Mouse (Mus musculus): ENCODE measurements at regions not wholly inside any gene's neighbourhood (a gene's known extent, or its start where the extent isn't known, plus 50 kb on each side); places are given as distances from the start of the nearest gene placed in this dataset.

DNA sequence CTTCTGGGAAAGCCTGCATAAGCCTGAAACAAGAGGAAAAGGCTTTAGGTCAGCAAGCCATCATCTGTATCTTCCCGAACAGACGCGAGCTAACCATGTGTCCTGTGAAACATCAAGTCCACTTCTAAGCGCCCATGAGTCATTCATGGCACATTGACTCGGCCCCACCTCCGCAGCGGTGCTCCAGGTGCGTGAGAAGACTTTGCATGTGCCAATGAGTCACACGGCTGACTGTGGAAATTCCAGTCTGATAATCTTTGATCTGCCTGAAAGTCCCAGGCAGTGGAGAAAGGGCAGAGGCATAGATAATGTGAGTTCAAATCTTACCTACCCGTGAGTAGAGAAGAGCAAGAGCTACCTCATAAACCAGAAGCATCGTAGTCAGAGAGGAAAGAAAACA, 137.8 kb downstream of the Pfkfb3 start:
- WGBS, result 61% methylated on average over 11 of the region's 11 CpGs
- DNase-seq (ENCODE audit: low read depth, low spot score), result no peak

DNA sequence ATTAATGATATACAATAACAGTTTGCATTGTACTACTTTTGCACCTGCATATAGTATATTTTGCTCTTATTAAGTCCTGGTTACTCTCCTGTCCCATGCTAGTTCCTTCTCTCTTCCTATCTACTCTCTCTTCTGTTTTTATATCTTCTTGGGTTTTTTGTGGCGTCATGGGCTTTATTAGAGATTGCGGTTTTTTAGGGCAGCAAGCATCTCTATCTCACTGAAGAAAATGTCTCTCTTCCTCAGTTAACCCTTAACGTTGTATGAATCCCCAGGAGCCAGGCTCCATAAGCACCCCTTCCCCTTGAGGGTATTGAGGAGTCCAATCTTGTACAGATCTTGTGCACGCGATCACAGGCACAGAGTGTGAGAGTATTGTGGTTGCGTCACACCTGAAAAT, 141.4 kb downstream of the Pfkfb3 start:
- DNase-seq (ENCODE audit: low read depth, low spot score), result no peak
- 92% methylated on average over 6 of the region's 6 CpGs for WGBS

DNA sequence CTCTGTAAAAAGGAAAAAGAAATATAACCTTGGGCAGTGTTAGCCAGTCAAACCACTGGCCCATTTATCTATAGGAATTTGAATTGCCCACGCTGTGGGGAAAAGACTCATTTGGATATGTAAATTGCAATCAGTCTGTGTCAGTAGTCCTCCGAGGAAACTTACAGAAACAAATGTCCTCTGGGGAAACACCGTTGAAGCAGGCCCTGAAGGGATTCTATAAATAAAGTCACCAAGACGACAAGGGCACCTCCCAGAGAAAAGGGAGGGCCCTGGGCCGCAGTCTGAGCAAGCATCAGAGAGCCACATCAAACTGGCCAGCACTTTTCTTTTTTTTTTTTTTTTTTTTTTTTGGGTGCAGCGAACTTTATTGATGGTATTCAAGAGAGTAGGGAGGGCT, 145.4 kb downstream of the Pfkfb3 start:
- 73% methylated on average over 5 of the region's 6 CpGs for WGBS
- DNase-seq (ENCODE audit: low read depth, low spot score), result no peak

DNA sequence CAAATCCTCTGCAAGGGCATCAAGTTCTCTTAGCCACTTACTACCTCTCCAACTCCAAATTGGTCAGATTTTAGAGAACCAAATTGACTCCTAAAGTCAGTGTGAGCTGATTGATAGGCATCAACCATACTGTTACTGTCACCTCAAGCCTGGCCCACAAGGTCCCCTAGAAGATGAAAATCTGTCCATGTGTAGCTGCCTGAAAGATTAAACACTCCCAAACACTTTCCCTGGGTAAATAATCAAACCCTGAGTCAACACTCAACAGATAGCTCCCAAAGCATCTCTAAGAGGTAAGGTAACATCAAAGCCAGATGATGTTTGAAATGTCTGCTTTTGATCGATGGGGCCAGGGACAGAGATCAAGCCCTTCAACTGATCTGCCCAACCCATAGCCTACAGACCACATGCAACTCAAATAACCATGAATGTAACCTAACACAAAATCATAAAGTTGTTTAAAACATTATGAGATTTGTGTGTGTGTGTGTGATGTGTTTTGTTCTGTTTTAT, 147.7 kb downstream of the Pfkfb3 start:
- WGBS, result 35% methylated on average over 1 of the region's 1 CpGs
- DNase-seq (ENCODE audit: low read depth, low spot score), result no peak

DNA sequence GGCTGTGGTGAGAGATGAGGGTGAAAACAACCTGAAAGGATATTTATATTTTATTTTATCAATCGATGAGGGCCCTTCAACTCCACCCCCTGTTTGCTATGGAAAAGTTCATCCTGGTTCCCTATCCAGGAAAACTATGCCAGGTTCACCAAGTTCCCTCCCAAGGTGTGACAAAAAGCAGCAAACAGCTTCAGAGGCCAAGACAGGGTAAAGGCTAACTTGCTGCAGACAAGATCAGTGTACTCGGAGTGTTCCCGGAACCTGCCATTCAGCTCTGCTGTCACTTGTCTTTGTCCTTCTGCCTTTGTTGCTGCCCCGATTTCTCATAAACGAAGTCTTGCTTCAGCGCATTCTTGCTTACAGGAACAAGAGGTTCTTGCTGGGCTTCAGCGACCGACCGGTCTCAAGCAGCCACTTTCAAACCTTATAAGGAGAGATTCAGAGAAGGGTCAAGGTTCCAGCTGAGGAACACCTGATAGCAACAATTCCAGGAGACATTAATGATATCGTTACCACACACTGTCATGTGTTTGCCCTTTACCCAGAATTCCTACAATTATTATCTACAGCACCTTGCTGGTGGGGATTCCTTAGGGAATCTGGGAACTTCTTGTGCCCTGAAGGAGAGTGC, 151.5 kb downstream of the Pfkfb3 start:
- 54% methylated on average over 10 of the region's 10 CpGs for WGBS
- DNase-seq (ENCODE audit: low read depth, low spot score), result no peak

DNA sequence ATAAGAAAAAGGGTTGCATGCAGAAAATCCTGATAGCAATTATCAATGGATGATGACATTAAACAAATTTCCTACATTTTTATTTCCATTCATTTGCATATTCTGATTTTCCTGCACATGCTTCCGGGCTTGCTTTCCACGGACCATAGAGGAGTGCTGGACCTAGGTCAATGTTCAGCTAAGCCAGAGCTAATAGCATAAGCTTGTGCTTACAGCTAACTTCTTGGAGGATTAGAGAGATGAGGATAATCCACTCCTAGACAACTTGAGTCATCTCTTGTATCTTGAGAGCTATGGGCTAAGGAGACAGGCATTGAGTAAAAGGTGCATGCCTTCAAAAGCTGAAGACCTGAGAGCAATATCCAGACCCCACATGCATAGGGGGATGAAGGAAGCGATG, 154.5 kb downstream of the Pfkfb3 start:
- peak; percentile 28 for DNase-seq (ENCODE audit: low read depth, low spot score)
- 47% methylated on average over 3 of the region's 3 CpGs for WGBS

DNA sequence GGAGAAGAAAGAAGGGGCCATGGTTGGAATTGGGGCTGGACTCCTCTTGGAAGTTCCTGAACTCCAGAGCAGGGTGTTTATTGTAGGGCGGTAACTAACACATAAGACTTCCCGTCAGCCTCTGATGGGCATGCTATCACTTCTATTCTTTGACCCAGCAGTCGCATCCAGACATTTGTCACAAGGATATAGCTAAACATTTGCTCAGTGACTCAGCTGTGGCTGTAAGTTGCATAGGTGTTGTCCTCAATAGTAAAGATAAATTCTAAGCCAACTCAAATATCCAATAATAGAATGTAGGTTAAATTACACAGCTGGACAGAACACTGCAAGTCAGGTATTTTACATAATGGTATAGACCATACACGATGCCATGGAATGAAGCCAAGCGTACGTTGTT, 154.9 kb downstream of the Pfkfb3 start:
- 29% methylated on average over 6 of the region's 6 CpGs for WGBS
- peak; percentile 60 for DNase-seq (ENCODE audit: low read depth, low spot score)

DNA sequence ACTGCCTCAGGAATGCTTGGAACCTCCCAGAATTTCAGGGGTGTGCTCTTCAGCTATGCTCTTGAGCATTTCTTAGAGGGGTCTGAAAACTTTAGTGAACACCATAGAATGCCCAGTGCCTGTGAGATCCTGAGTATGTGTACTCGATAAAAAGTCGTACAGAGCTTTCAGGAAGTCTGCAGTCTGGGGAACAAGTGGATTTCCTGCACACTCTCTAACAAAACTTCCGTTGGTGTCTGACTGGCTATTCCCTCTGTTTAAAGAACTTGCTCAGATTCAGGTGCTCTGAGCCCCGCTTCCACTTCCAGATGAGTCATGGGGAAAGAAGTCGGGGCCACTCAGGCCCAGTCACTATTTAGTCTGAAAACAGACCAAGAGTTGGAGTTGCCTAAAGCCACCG, 155.5 kb downstream of the Pfkfb3 start:
- WGBS, result 18% methylated on average over 6 of the region's 6 CpGs
- DNase-seq (ENCODE audit: low read depth, low spot score), result no peak

DNA sequence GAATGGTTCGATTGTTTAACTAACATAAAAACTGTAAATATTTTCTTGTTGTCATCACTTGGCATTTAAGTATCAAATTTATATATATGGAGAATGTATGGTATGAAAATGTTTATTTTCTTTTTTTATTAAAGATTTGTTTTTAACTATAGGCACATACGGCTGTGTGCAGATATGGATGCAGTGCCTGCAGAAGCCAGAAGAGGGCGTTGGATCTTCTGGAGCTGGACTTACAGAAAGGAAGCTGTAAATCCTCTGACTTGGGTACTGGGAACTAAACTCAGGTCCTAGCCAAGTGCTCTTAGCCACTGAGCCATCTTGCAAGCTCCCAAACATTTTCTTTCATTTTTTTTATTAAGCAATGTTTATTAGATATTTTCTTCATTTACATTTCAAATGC, 157.0 kb downstream of the Pfkfb3 start:
- 87% methylated on average over 3 of the region's 3 CpGs for WGBS
- no peak for DNase-seq (ENCODE audit: low read depth, low spot score)

DNA sequence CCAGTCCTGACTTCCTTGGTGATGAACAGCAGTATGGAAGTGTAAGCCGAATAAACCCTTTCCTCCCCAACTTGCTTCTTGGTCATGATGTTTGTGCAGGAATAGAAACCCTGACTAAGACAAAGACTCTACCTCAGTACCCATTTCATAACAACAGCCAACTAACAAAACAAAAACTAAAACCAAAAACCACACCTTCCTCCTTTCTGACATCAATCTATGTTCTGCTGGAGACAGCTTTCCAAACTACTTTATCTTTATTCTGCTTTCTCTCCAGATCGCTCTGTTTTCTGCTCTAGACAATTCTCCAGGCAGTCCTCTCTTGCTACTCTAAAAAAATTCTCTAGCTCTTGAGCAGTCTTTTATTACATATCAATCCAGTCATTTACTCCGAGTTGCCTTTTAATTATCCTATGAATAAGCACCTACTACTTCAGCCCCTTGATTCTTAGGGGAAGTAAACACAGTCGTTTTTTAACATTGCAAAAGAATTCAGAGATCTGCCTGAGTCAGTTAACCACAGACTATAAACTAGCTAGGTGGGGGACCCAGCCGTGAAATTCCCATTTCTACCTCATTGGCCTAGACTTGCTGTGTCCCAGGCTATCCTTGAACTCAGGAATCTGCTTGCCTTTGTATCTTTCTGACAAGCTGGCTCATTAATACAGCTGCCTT, 159.1 kb downstream of the Pfkfb3 start:
- no peak for DNase-seq (ENCODE audit: low read depth, low spot score)
- WGBS, result 58% methylated on average over 5 of the region's 5 CpGs

DNA sequence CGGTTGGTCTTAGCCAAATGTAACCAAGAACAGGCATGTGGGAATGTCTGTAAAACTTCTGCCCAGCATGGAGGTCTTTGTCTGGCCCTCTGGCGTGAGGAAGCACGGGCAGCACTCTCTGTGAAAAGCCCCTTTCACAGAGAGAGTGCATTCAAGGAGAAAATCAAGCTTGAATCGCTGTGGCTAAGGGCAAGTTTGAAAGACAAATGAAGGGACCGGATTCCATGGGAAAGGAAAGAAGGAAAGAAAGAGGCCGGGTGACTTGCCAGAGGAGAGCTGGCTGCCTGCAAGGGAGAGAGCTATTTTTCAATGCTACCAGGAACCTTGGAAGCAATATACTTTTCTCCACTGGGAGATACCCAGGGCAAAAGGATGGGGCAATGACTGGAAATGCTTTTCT, 162.2 kb downstream of the Pfkfb3 start:
- DNase-seq (ENCODE audit: low read depth, low spot score), result no peak
- WGBS, result 81% methylated on average over 6 of the region's 6 CpGs

DNA sequence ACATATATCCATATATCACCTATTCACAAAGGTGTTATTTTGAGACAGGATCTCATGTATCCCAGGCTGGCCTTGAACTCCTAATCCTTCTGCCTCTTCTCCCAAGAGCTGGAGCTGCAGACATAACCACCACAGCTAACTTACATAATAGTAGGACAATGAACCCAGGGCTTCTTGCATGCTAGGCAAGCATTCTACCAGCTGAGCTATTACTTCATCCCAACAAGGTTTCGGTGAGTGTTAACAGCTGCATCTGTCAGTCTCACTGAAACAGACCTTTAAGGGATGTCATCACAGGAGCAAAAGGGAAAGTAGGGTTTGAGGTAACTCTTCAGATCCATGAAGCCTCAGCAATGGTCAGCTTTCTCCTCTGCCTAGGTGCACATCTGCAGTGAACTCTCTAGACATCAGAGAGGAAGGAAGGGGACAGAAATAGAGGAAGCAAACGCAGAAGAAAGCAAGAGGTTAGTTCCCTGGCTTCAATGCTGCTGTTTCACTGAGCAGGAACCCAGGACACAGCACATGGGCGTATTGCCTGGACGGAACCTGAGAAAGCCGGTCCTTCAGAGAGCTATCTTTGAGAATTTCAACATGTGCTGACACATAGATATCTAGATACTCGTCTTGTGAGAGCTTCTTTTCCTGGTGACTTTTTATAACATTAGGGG, 163.1 kb downstream of the Pfkfb3 start:
- no peak for DNase-seq (ENCODE audit: low read depth, low spot score)
- 69% methylated on average over 6 of the region's 6 CpGs for WGBS

DNA sequence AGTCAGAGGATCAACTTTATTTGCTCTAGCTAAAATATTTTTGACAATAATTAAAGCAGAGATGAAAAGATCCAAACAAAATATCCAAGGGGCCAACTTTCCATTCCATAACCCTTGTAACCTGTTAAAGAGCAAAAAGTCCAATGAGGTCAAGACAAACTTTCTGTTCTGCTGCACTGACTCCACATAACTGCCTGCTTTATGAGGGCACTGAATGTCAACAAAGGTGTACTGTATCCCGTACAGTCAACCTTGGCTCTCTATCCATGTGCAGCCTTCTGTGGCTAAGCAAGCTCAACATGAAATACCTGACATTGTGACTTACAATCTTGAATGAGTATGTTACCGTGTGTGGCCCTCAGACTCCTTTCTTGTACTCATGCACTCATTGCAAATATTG, 166.3 kb downstream of the Pfkfb3 start:
- 23% methylated on average over 2 of the region's 2 CpGs for WGBS
- no peak for DNase-seq (ENCODE audit: low read depth, low spot score)

DNA sequence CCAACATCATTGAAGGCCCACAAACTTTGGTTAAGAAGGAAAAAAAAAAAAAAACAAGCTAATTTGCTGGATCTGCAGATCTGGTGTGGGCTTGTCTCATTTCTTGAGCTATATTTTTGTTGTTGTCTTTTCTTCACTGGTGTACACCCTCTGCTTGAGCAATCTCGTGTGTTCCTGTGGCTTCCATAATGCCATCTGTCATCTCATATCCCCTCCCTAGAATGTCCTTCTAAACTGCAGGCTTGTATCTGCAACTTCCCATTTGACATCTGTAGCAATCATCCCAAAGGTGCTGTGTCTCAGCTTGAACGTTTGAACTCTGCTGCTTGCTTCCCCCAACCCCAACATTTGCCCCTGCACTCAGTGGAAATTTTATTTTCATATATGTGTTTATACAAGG, 170.1 kb downstream of the Pfkfb3 start:
- WGBS, result 54% methylated on average over 2 of the region's 2 CpGs
- DNase-seq (ENCODE audit: low read depth, low spot score), result no peak

DNA sequence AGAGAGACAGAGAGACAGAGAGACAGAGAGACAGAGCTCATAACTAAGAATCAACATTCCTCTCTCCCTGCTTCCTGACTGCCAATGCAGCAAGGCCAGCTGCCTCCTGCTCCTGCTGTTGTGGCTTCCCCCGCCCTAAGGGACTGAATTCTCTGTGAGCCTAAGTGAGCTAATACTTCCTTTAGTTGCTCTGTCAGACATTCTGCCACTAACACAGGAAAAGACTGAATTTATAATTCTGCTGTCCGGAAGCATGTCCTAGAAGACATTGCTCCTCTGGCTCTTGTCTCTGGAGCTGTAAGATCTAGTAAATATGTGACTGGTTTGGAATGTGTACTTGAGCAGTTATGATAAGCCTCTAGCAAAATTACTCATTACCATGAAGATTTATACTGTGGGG, 176.7 kb downstream of the Pfkfb3 start:
- DNase-seq (ENCODE audit: low read depth, low spot score), result no peak
- 37% methylated on average over 2 of the region's 2 CpGs for WGBS

DNA sequence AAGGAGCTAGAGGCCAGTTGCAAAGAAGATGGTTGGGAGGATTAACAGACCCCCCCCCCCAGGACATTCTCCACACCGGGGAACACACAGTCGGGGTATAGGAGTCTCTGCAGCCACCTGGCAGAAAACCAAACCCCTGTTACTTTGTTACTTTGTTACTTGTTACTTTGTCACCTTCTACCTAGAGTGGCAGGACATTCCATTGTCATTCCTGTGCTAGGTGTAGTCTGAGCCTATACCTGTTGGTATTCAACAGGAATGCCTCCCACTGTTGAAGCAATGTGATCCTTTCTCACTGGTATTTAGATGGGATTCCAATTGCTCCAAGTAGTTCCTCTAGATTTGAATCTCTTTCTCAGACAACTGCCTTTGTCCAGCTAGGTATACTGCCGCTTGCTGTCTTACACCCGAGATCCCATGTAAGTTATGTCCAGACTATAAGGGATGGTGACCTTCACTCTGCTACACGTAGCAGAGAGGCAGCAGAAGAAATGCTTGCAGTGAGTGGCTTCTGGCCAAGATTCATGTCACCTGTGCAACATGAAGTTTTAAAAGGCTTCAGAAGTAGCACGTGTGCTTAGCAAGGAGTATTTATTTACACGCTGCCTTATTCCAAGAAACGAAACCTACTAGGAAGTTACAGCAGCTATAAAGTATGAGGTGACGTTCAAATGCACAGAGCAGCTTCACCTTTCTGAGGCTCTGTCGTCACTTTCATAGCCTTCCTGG, 178.0 kb downstream of the Pfkfb3 start:
- 32% methylated on average over 10 of the region's 10 CpGs for WGBS
- peak; percentile 25 for DNase-seq (ENCODE audit: low read depth, low spot score)

DNA sequence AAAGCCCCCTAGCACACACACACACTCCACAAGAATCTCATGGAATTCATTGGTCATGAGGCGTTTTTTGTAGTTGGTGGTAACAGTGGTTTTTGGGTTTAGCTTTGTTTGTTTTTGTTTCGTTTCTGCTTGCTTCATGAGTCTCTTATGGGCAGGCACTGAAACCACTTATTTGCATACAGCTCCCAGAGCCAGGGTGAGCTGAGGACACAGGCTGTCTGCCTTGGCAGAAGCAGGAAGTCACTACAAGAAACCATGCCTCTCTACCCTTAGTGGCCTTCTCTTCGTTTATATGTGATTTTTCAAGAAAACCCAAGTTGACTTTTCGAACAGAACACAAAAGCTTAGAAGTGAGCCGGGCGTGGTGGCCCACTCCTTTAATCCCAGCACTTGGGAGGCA, 178.8 kb downstream of the Pfkfb3 start:
- WGBS, result 28% methylated on average over 6 of the region's 6 CpGs
- no peak for DNase-seq (ENCODE audit: low read depth, low spot score)

DNA sequence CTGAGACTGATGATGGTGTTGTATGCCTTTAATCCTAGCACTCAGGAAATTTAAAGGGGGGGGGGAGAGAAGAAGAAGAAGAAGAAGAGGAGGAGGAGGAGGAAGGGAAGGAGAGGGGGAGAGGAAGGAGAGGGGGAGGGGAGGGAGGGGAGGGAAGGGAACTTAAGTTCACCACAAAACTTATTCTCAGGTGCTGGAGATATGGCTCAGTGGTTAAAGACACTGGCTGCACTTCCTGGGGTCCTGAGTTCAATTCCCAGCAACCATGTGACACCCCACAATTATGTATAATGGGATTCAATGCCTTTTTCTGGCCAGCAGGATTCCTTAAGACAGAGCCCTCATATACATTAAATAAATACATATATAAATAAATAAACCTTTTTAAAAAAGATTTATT, 183.6 kb downstream of the Pfkfb3 start:
- no peak for DNase-seq (ENCODE audit: low read depth, low spot score)

DNA sequence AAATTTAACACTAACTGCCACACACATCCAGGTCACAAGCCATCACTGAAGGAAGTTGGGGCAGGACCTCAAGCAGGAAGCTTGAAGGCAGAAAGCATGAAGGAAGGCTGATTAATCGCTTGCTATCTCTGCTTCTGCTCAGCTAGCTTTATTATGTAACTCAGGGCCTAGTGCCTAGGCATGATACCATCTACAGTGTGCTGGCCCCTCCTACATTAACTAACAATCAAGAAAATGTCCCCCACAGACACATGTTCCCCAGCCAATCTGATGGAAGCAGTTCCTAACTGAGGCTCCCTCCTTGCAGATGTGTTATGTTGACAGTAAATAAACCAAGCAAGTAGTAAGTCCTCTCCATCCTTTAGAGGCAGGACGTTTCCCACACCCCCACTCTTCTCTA, 186.6 kb downstream of the Pfkfb3 start:
- DNase-seq (ENCODE audit: low read depth, low spot score), result no peak
- 58% methylated on average over 2 of the region's 2 CpGs for WGBS

DNA sequence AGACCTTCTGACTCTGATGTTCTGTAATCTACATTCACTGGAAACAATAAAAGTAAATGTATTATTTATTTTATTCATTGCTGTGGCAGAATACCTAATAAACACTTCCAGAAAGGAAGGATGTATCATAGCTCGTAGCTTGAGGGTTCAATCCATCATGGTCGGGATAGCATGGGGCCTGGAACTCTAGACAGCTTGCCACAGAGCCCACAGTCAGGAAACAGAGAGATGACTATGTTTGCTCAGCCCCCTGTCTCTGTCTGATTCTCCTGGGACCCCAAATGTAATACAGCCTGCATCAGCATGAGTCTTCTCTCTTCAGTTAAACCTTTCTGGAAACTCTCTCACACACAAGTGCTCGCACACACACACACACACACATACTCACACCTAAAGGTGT, 188.1 kb downstream of the Pfkfb3 start:
- DNase-seq (ENCODE audit: low read depth, low spot score), result no peak
- 70% methylated on average over 3 of the region's 3 CpGs for WGBS

DNA sequence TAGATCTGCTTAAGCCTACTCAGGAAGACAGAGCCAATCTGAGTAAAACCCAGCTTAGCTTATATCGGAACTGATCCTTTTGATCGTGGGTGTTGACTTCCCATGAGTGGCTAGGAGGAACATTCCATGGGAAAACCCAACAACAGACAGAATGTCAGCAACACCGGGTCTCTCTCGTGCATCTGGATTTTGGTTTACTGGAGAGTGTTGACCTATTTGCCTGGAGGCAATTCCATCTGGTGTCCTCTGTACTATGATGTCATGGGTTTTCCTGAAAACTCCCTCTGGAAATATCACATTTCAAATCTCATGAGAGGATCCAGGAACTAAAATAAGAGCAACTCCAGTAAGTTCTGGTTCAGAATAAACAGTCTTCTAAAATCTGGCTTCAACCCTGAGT, 188.5 kb downstream of the Pfkfb3 start:
- no peak for DNase-seq (ENCODE audit: low read depth, low spot score)
- 74% methylated on average over 4 of the region's 4 CpGs for WGBS

Data from large intestine, adult 2 months (tissue).